Mouse (Mus musculus) thymus, adult 2 months (tissue): ENCODE data around the gene Wdr37.

Experiments used
- CTCF ChIP-seq: fragments of 200-500 bp; IDR thresholded peaks from 2 replicates; pipeline ENCODE4 v1.5.1; 2012; ENCODE audit warnings: mild to moderate bottlenecking, control low read depth, low read length, moderate library complexity, borderline replicate concordance; ENCODE audit not compliant: control insufficient read depth, poor library complexity, insufficient read depth; ENCODE audit errors: extremely low read depth
- POLR2A ChIP-seq: fragments of 200-500 bp; IDR thresholded peaks from 2 replicates; pipeline ENCODE4 v1.6.1; 2012; ENCODE audit warnings: mild to moderate bottlenecking, low read length, control low read depth, moderate library complexity; ENCODE audit not compliant: control insufficient read depth, poor library complexity, insufficient read depth; ENCODE audit errors: extremely low read depth

- TF ChIP-seq CTCF (no peak), POLR2A (no peak)
Observed at GRCm38 (mm10) chr13:8860861-8861260, 10.8 kb downstream of the Wdr37 start.
